Mouse (Mus musculus) heart, embryonic 12.5 days (tissue): ENCODE data around the gene Camsap1. TPM values are rescaled to one million over a fixed set of nuclear protein-coding genes. Genes with fewer than 3 reads are reported as not detected.

Experiments
- ATAC-seq: fragments of 200-750 bp; cut with Nextera tagmentation; 2 replicates; pipeline ENCODE4 v1.8.0; 2017; ENCODE audit warnings: moderate TSS enrichment, moderate library complexity; ENCODE audit not compliant: insufficient number of reproducible peaks, low FRiP score
- H3K27ac ChIP-seq: fragments of 300-500 bp; sonication (generic); 2 replicates; pipeline ENCODE4 v1.5.1; 2016; ENCODE audit warnings: mild to moderate bottlenecking, moderate library complexity; ENCODE audit not compliant: poor library complexity, severe bottlenecking
- H3K27me3 ChIP-seq: fragments of 300-500 bp; sonication (generic); replicated peaks from 2 replicates; pipeline ENCODE4 v1.6.1; 2016; ENCODE audit warnings: mild to moderate bottlenecking, moderate library complexity
- H3K36me3 ChIP-seq: fragments of 300-500 bp; sonication (generic); 2 replicates; pipeline ENCODE4 v1.6.1; 2016; ENCODE audit warnings: mild to moderate bottlenecking, moderate library complexity
- H3K4me1 ChIP-seq: fragments of 300-500 bp; sonication (generic); replicated peaks from 2 replicates; pipeline ENCODE4 v1.6.1; 2016; ENCODE audit warnings: mild to moderate bottlenecking
- H3K4me2 ChIP-seq: fragments of 300-500 bp; sonication (generic); 2 replicates; pipeline ENCODE4 v1.6.1; 2016; ENCODE audit warnings: mild to moderate bottlenecking, moderate library complexity
- H3K4me3 ChIP-seq: fragments of 300-500 bp; sonication (generic); 2 replicates; pipeline ENCODE4 v1.5.1; 2016; ENCODE audit warnings: mild to moderate bottlenecking
- H3K9ac ChIP-seq: fragments of 300-500 bp; sonication (generic); 2 replicates; pipeline ENCODE4 v1.6.1; 2016; ENCODE audit warnings: mild to moderate bottlenecking, moderate library complexity
- H3K9me3 ChIP-seq: fragments of 300-500 bp; sonication (generic); replicated peaks from 2 replicates; pipeline ENCODE4 v1.6.1; 2016; ENCODE audit warnings: mild to moderate bottlenecking, moderate library complexity
- WGBS: fragments of 180-500 bp; shearing (Covaris S2); methylation state at CpG from one replicate; pipeline ENCODE4 v1.1.7; 2016; 5-methylcytosine and 5-hydroxymethylcytosine counted together
- polyA plus RNA-seq: library from polyadenylated mRNA; unstranded; fragments of >200 nt; fragmentation: Nextera tagmentation; extraction: Ambion mirVana; gene quantifications from 2 replicates; pipeline ENCODE4 v1.2.1, GENCODE M21; 2016

Camsap1 gene
- polyA plus RNA-seq, 1 experiment from 2014 or later = 17.9 TPM

DNA sequence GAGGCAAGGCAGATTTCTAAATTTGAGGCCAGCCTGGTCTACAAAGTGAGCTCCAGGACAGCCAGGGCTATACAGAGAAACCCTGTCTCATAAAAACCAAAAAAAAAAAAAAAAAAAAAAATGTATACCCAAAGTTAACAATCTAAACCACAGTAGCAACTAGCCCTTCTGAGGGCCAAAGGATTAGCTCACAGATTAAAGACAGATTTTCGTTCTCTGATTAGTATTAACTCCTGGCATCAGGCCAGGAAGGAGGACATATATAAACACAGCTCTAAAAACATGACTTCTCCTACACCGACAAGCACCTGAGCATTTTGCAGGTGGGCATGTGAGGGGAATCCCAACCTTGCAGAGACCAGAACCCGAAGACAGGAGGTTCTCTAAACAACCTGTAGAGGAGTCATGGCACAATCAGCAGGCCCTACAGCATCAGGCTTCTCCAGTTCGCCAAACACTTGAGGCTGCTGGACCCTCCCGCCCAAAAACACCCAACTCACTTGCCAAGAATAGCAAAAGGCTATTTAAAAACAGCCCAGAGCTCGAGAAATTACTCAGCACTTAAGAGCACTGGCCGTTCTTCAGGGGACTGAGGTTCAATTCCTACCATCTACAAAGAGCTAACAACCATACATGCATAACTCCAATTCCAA, 5.4 kb downstream of the Camsap1 start:
- Histone ChIP-seq H3K4me1 (peaks cover 51% of the 10 kb centered on the region), H3K27ac (no peak overlapping the region), H3K36me3 (no peaks in the 10 kb centered on the region), H3K4me2 (peak overlapping the region; percentile 2; the same call in 1 of the 2 replicates), H3K9ac (no peak overlapping the region), H3K4me3 (no peak overlapping the region), H3K27me3 (no peaks in the 10 kb centered on the region), H3K9me3 (no peaks in the 10 kb centered on the region)
- 39% methylated on average over 7 of the region's 7 CpGs for WGBS
- no peak for ATAC-seq

DNA sequence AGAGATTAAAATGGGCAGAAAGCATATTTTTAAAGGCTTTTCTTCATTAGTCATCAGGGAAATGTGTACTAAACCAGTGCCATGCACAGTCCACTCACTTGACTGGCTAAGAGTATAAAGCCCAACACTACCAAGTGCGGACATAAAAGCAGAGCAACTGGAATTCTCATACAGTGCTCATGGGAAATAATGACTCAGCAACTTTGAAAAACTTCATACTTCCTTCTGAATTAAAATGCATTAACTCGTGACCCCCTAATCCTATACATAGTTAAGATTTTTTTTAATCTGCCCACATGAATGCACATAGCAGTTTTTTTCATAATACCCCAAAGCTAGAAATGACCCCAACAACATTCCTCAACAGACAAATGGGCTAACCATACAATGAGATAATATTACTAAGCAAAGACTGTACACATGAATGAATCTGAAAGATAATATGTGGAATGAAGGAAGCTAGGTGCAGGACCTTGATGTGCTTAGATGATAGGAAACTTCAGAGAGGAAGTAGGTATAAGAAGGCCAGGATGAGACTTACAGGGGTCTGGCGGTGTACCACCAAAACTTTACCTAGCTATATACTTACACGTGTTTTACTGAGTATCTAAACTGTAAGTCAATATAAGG, 7.8 kb downstream of the Camsap1 start:
- ATAC-seq = no peak
- 87% methylated on average over 4 of the region's 4 CpGs for WGBS
- Histone ChIP-seq H3K4me1 (peaks cover 48% of the 10 kb centered on the region), H3K36me3 (no peaks in the 10 kb centered on the region), H3K9ac (no peak overlapping the region), H3K4me3 (no peak overlapping the region), H3K27me3 (no peaks in the 10 kb centered on the region), H3K4me2 (no peak overlapping the region), H3K27ac (no peak overlapping the region), H3K9me3 (no peaks in the 10 kb centered on the region)

GRCm38 (mm10) chr2:25970426-25970825, 12.7 kb downstream of the Camsap1 start:
- ATAC-seq = no peak
- no peak overlapping the region for H3K9ac ChIP-seq
- H3K4me2 ChIP-seq = peak overlapping the region; percentile 43
- peaks cover 17% of the 10 kb centered on the region for H3K36me3 ChIP-seq
- H3K4me1 ChIP-seq = peaks cover 49% of the 10 kb centered on the region
- H3K27ac ChIP-seq = peak overlapping the region; percentile 67
- no peaks in the 10 kb centered on the region for H3K9me3 ChIP-seq
- no peak overlapping the region for H3K4me3 ChIP-seq
- 41% methylated on average over 2 of the region's 2 CpGs for WGBS
- no peaks in the 10 kb centered on the region for H3K27me3 ChIP-seq

GRCm38 (mm10) chr2:25969319-25969718, 13.8 kb downstream of the Camsap1 start:
- Histone ChIP-seq H3K9me3 (no peaks in the 10 kb centered on the region), H3K27ac (no peak overlapping the region), H3K27me3 (no peaks in the 10 kb centered on the region), H3K4me3 (no peak overlapping the region), H3K9ac (no peak overlapping the region), H3K36me3 (peaks cover 28% of the 10 kb centered on the region), H3K4me2 (no peak overlapping the region), H3K4me1 (peaks cover 49% of the 10 kb centered on the region)
- ATAC-seq = no peak
- WGBS = 75% methylated on average over 4 of the region's 4 CpGs

GRCm38 (mm10) chr2:25949291-25949690, 33.8 kb downstream of the Camsap1 start:
- Histone ChIP-seq H3K4me3 (no peak overlapping the region), H3K27me3 (no peaks in the 10 kb centered on the region), H3K4me2 (no peak overlapping the region), H3K9me3 (no peaks in the 10 kb centered on the region), H3K9ac (no peak overlapping the region), H3K4me1 (no peaks in the 10 kb centered on the region), H3K27ac (no peak overlapping the region), H3K36me3 (peaks cover 58% of the 10 kb centered on the region)
- WGBS = 93% methylated on average over 3 of the region's 3 CpGs
- ATAC-seq = no peak

DNA sequence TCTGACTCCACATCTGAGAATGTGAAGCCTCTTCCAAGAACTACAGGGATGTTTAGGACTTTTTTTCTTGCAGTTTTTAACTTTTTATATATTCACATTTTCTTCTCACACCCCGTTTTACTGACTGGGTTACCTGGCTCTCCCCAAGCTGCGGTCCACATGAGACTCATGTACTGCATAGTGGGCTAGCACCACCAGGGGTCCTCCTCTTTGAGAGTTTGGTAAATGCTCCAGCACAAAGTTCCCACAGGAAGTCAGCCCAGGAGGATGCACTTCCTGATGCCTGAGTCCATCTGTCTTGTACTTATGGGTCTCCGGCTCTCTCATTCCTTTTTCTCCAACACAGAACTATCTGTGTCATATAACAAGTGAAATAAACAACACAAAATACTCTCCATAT, 35.1 kb downstream of the Camsap1 start:
- Histone ChIP-seq H3K36me3 (peaks cover 61% of the 10 kb centered on the region), H3K9me3 (no peaks in the 10 kb centered on the region), H3K9ac (no peak overlapping the region), H3K4me3 (no peak overlapping the region), H3K27ac (no peak overlapping the region), H3K4me1 (no peaks in the 10 kb centered on the region), H3K4me2 (no peak overlapping the region), H3K27me3 (no peaks in the 10 kb centered on the region)
- 75% methylated on average over 3 of the region's 3 CpGs for WGBS
- ATAC-seq = no peak

DNA sequence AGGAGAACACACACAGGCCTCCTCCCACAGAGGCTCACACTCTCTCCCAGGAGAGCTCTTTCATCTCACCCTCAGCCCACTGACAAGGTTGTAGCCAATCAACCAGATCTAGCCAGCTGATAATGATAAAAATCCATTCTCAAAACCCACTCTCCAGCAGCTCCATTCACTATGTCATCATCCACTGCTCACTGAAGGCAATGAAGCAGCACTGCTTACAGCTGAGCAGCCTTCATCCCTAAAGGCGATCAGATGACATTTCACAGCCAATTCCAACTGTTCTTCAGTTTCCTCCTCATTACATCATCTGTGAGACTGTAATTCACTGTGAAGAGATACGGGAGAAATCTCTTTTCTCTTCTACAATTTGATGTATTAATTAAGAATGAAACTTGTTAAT, 39.3 kb downstream of the Camsap1 start:
- Histone ChIP-seq H3K4me2 (no peak overlapping the region), H3K9ac (no peak overlapping the region), H3K27ac (no peak overlapping the region), H3K4me1 (no peaks in the 10 kb centered on the region), H3K36me3 (peaks cover 70% of the 10 kb centered on the region), H3K9me3 (no peaks in the 10 kb centered on the region), H3K4me3 (no peak overlapping the region), H3K27me3 (no peaks in the 10 kb centered on the region)
- WGBS = 83% methylated on average over 2 of the region's 2 CpGs
- ATAC-seq = no peak

- no peaks in the 10 kb centered on the region for H3K4me1 ChIP-seq
- H3K36me3 ChIP-seq = peaks cover 94% of the 10 kb centered on the region
- no peak overlapping the region for H3K9ac ChIP-seq
- no peak overlapping the region for H3K4me3 ChIP-seq
- H3K27ac ChIP-seq = no peak overlapping the region
- H3K4me2 ChIP-seq = no peak overlapping the region
- H3K27me3 ChIP-seq = no peaks in the 10 kb centered on the region
- H3K9me3 ChIP-seq = no peaks in the 10 kb centered on the region
- WGBS = 86% methylated on average over 6 of the region's 6 CpGs
- no peak for ATAC-seq
Observed at GRCm38 (mm10) chr2:25940503-25940902, 42.6 kb downstream of the Camsap1 start.

DNA sequence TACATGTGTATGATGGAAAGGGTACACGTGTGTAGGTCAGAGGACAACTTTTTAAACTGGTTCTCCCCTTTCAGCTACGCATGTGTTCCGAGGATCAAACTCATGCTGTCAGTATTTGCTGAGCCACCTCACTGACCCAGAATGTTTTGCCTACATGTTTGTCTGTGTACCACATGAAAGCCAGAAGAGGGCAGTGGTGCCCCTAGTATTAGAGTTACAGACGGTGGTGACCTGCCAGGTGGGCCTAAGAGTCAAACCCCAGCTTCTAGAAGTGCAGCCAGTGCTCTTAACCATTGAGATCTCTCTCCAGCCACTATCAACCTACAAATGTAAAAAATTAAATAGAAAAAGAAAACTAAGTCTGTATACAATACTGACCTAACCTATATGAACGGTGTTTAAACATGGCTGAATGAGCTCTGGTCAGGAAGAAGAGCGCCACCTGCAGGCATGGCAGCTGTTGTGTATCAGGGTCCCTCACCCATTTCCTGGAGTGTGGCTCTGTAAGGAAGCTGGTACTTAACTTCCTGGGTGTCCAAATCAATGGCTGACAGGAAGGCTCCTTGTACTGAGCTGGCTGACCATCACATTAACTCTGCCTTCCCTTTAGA, 51.7 kb downstream of the Camsap1 start:
- H3K9me3 ChIP-seq = no peaks in the 10 kb centered on the region
- no peak overlapping the region for H3K4me3 ChIP-seq
- 84% methylated on average over 6 of the region's 6 CpGs for WGBS
- H3K36me3 ChIP-seq = peaks cover 88% of the 10 kb centered on the region
- H3K27me3 ChIP-seq = no peaks in the 10 kb centered on the region
- H3K4me1 ChIP-seq = no peaks in the 10 kb centered on the region
- H3K9ac ChIP-seq = no peak overlapping the region
- no peak for ATAC-seq
- H3K27ac ChIP-seq = no peak overlapping the region
- H3K4me2 ChIP-seq = no peak overlapping the region

DNA sequence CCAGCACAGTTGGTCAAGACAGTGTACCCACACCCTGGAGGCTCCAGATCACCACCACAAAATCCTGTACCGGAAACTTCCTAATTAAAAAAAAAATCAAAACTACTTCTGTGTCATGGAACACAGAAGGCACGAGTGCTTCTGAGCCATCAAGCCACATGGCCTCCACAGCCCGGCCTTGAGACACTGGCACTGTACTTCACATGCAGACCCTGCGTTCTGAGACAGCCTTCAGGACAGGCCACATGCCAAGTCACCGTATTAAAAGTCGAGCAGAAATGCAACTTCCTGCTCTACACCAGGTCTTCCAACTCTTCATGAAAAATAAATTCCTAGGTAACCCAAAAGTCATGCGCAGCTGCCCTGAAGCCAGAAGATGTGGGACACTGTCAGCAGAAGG, 55.3 kb downstream of the Camsap1 start:
- H3K9me3 ChIP-seq = no peaks in the 10 kb centered on the region
- no peak overlapping the region for H3K4me2 ChIP-seq
- no peaks in the 10 kb centered on the region for H3K4me1 ChIP-seq
- H3K27me3 ChIP-seq = no peaks in the 10 kb centered on the region
- no peak overlapping the region for H3K4me3 ChIP-seq
- no peak overlapping the region for H3K9ac ChIP-seq
- H3K36me3 ChIP-seq = peaks cover 80% of the 10 kb centered on the region
- 93% methylated on average over 7 of the region's 7 CpGs for WGBS
- no peak for ATAC-seq
- no peak overlapping the region for H3K27ac ChIP-seq

DNA sequence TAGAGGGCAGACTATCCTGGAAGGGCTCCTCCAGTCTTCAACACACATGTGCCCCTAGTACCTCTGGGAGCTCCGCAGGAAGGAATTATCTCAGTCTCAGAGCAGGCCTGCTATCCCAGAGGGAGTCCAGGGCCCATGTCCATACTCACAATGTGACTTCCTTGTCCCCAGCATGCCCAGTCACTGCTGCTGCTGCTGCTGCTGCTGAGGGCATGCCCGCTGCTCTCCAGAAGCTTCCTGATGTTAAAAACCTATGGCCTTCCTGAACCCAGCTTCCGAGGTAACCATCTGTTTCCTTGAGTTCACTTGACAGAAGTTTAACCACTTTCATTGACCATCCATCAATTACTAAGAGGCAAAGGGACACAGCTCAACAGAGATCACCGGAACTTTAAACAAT, 58.1 kb downstream of the Camsap1 start:
- H3K27ac ChIP-seq = no peak overlapping the region
- ATAC-seq = no peak
- H3K9ac ChIP-seq = no peak overlapping the region
- no peaks in the 10 kb centered on the region for H3K9me3 ChIP-seq
- H3K27me3 ChIP-seq = no peaks in the 10 kb centered on the region
- no peak overlapping the region for H3K4me3 ChIP-seq
- no peak overlapping the region for H3K4me2 ChIP-seq
- WGBS = 90% methylated on average over 4 of the region's 4 CpGs
- no peaks in the 10 kb centered on the region for H3K4me1 ChIP-seq
- H3K36me3 ChIP-seq = peaks cover 54% of the 10 kb centered on the region
